8 mouse cellular contexts compared by ENCODE assay signal in genomic region chr5:28316722-28317245, GRCm38 (mm10). TPM values are rescaled to one million over a fixed set of nuclear protein-coding genes. Genes with fewer than 3 reads are reported as not detected.
DNase-seq lines count a peak whose midpoint lies in the region; ATAC-seq and TF ChIP-seq lines count a peak whose summit lies in the region.

Gene Rbm33, plus strand, starts transcription at chr5:28317121.

- H3K4me2 ChIP-seq in forebrain, embryonic 16.5 days (ENCODE audit: low read length): peak within 1 kb of the TSS; percentile 74
- peak within 1 kb of the TSS; percentile 81 for H3K4me2 ChIP-seq in lung, embryonic 14.5 days

- no peaks in the 10 kb centered on the region for H3K9me3 ChIP-seq in G1E (replicated peaks)
- H3K9me3 ChIP-seq in forebrain, embryonic 16.5 days (ENCODE audit: control insufficient read depth, low read length): no peaks in the 10 kb centered on the region
- H3K9me3 ChIP-seq in lung, embryonic 14.5 days (ENCODE audit: low read depth, low read length): no peaks in the 10 kb centered on the region

- no peak for TF ChIP-seq CTCF in G1E (IDR thresholded peaks at IDR 0.05; ENCODE audit: low read depth, low read length)
- 0 out of 2 replicates have a peak, but pooled peaks have one; percentile 2 for TF ChIP-seq CTCF in layer of hippocampus, adult 2 months (conservative IDR thresholded peaks at IDR 0.05)
- 0 out of 2 replicates have a peak, but pooled peaks have one; percentile 5 for TF ChIP-seq CTCF in lung, embryonic 14.5 days (IDR thresholded peaks at IDR 0.05; ENCODE audit: low read depth)
- TF ChIP-seq CTCF in olfactory bulb, adult 2 months (IDR thresholded peaks at IDR 0.05; ENCODE audit: insufficient read depth, low read depth, low read length): no peak
- no peak for TF ChIP-seq CTCF in thymus, adult 2 months (IDR thresholded peaks at IDR 0.05; ENCODE audit: borderline replicate concordance, control insufficient read depth, extremely low read depth, insufficient read depth, low read length, poor library complexity)

- no peaks in the 10 kb centered on the region for H3K27me3 ChIP-seq in G1E (ENCODE audit: insufficient read depth, low read length)
- H3K27me3 ChIP-seq in forebrain, embryonic 16.5 days (replicated peaks; ENCODE audit: control insufficient read depth, insufficient read depth, low read length): no peaks in the 10 kb centered on the region
- H3K27me3 ChIP-seq in lung, embryonic 14.5 days (ENCODE audit: insufficient read depth, low read length): no peaks in the 10 kb centered on the region
- H3K27me3 ChIP-seq in thymus, adult 2 months (ENCODE audit: control insufficient read depth, insufficient read depth, low read length): no peaks in the 10 kb centered on the region

- peaks cover 10% of the 10 kb centered on the region for H3K36me3 ChIP-seq in G1E (replicated peaks)
- no peaks in the 10 kb centered on the region for H3K36me3 ChIP-seq in forebrain, embryonic 16.5 days (ENCODE audit: control insufficient read depth, insufficient read depth)
- H3K36me3 ChIP-seq in lung, embryonic 14.5 days (ENCODE audit: insufficient read depth): peaks cover 7% of the 10 kb centered on the region; the same call in 1 of the 2 replicates
- H3K36me3 ChIP-seq in thymus, adult 2 months (ENCODE audit: control insufficient read depth, insufficient read depth, low read length): no peaks in the 10 kb centered on the region

- DNase-seq in G1E (ENCODE audit: low spot score): peak; percentile 63
- DNase-seq in cerebellum, adult 18-20 months: peak; percentile 82 to 94
- peak; percentile 85 to 93 for DNase-seq in heart, postnatal 36 days
- DNase-seq in layer of hippocampus, adult 2 months (ENCODE audit: low spot score in 2 of 2): peak; percentile 79
- DNase-seq in lung, embryonic 14.5 days: peak; percentile 97
- DNase-seq in thymus, adult 2 months: peak; percentile 88

- H3K9ac ChIP-seq in forebrain, embryonic 16.5 days (replicated peaks; ENCODE audit: low read depth, low read length): peak within 1 kb of the TSS; percentile 99
- peak within 1 kb of the TSS; percentile 100 for H3K9ac ChIP-seq in lung, embryonic 14.5 days

- peak; percentile 78 for TF ChIP-seq POLR2A in olfactory bulb, adult 2 months (IDR thresholded peaks at IDR 0.05; ENCODE audit: insufficient read depth, low read depth, low read length)
- TF ChIP-seq POLR2A in thymus, adult 2 months (IDR thresholded peaks at IDR 0.05; ENCODE audit: control insufficient read depth, extremely low read depth, insufficient read depth, low read length, poor library complexity): peak; percentile 80

- intact Hi-C loops in heart, postnatal 36 days (cut with DNase I): loop anchor here (10.0 kb wide), 1 partner anchor 1248 kb away; the partner anchor contains the start of gene Ube3c

- under 1% methylated on average over 75 of the region's 76 CpGs for WGBS in forebrain, embryonic 16.5 days
- WGBS in lung, embryonic 14.5 days: under 1% methylated on average over 71 of the region's 76 CpGs
- under 1% methylated on average over 76 of the region's 76 CpGs for WGBS in olfactory bulb, adult 2 months
- WGBS in thymus, adult 2 months: under 1% methylated on average over 76 of the region's 76 CpGs

- peak within 1 kb of the TSS; percentile 100 for H3K27ac ChIP-seq in forebrain, embryonic 16.5 days (ENCODE audit: low read length)
- peak within 1 kb of the TSS; percentile 98 for H3K27ac ChIP-seq in layer of hippocampus, adult 2 months
- peak within 1 kb of the TSS; percentile 100 for H3K27ac ChIP-seq in lung, embryonic 14.5 days (ENCODE audit: low read depth)
- peak within 1 kb of the TSS; percentile 98 for H3K27ac ChIP-seq in olfactory bulb, adult 2 months (ENCODE audit: insufficient read depth, low read depth, low read length)
- peak within 1 kb of the TSS; percentile 70 for H3K27ac ChIP-seq in thymus, adult 2 months (ENCODE audit: control insufficient read depth, insufficient read depth, low read length)

- peaks cover 39% of the 10 kb centered on the region for H3K4me1 ChIP-seq in G1E (ENCODE audit: insufficient read depth, low read depth, low read length)
- H3K4me1 ChIP-seq in forebrain, embryonic 16.5 days (replicated peaks; ENCODE audit: control insufficient read depth, insufficient read depth, low read length): peaks cover 24% of the 10 kb centered on the region
- H3K4me1 ChIP-seq in lung, embryonic 14.5 days (ENCODE audit: insufficient read depth): peaks cover 11% of the 10 kb centered on the region
- no peaks in the 10 kb centered on the region for H3K4me1 ChIP-seq in olfactory bulb, adult 2 months (ENCODE audit: control insufficient read depth, insufficient read depth, low read length)
- H3K4me1 ChIP-seq in thymus, adult 2 months (replicated peaks; ENCODE audit: control insufficient read depth, insufficient read depth, low read length): peaks cover 6% of the 10 kb centered on the region

- peak within 1 kb of the TSS; percentile 85 for H3K4me3 ChIP-seq in G1E (ENCODE audit: low read depth, low read length)
- peak within 1 kb of the TSS; percentile 89 for H3K4me3 ChIP-seq in forebrain, embryonic 16.5 days (replicated peaks; ENCODE audit: low read length)
- peak within 1 kb of the TSS; percentile 87 for H3K4me3 ChIP-seq in layer of hippocampus, adult 2 months
- peak within 1 kb of the TSS; percentile 97 for H3K4me3 ChIP-seq in lung, embryonic 14.5 days (ENCODE audit: low read depth, low read length)
- peak within 1 kb of the TSS; percentile 88 for H3K4me3 ChIP-seq in olfactory bulb, adult 2 months (ENCODE audit: insufficient read depth, low read depth, low read length)
- H3K4me3 ChIP-seq in thymus, adult 2 months (ENCODE audit: control insufficient read depth, insufficient read depth, low read length): peak within 1 kb of the TSS; percentile 66

- peak; percentile 51 for ATAC-seq in G1E (ENCODE audit: extremely low read depth, insufficient number of reproducible peaks, low FRiP score, poor library complexity, severe bottlenecking)
- ATAC-seq in forebrain, embryonic 16.5 days: peak; percentile 93
- peak; percentile 94 for ATAC-seq in lung, embryonic 14.5 days (ENCODE audit: insufficient read depth)

RNA-seq across cellular contexts. Expression of gene Rbm33, which starts in this region (rescaled TPM):
- total RNA-seq in G1E (2014; fragmentation: Nextera tagmentation) (81.0 and 88.0 TPM in 2 replicates), G1E (2017) (27.6 and 32.3 TPM in 2 replicates)
- 43.1 and 45.8 TPM in 2 replicates for polyA plus RNA-seq in G1E (2012)
- polyA plus RNA-seq in forebrain, embryonic 16.5 days (2015; fragmentation: Nextera tagmentation; extraction: Ambion mirVana): 18.8 and 19.2 TPM in 2 replicates
- 10 to 100 TPM; 39.8 to 40.2 TPM for total RNA-seq in heart, postnatal 36 days (2021)
- 10 to 100 TPM; 70.5 to 78.4 TPM for total RNA-seq in layer of hippocampus, adult 2 months (2021)
- 15.8 and 17.9 TPM in 2 replicates for polyA plus RNA-seq in lung, embryonic 14.5 days (2014; fragmentation: Nextera tagmentation; extraction: Ambion mirVana)
- not detected in 2 replicates for polyA plus RNA-seq in olfactory bulb, adult 2 months (2012; ENCODE audit: insufficient read depth, insufficient read length, low replicate concordance, missing spikeins)
- polyA plus RNA-seq in thymus, adult 2 months (2012; rRNA removed): 80.9 and 89.7 TPM in 2 replicates

Comparison
In these comparisons a context has a peak if more than half of its experiments do, and no peak if none do; other contexts are left out.
1. Peak in every context shown above with its lines: DNase-seq, ATAC-seq, H3K4me3 ChIP-seq and H3K27ac ChIP-seq.
2. CTCF ChIP-seq: peak in layer of hippocampus, adult 2 months (single experiment) and lung, embryonic 14.5 days (single experiment); none in G1E (single experiment), olfactory bulb, adult 2 months (single experiment) and thymus, adult 2 months (single experiment).